In genomic region chr2:35271817-35272216, GRCm38 (mm10) we compare ENCODE assay signal across 9 mouse cellular contexts. TPM values are rescaled to one million over a fixed set of nuclear protein-coding genes. Genes with fewer than 3 reads are reported as not detected.
DNase-seq lines count a peak whose midpoint lies in the region; ATAC-seq and TF ChIP-seq lines count a peak whose summit lies in the region.
"Had no signal": no experiment of that assay in that cellular context is flagged by ENCODE, and none has a peak within 500 bp of the region (broad histone marks: within the 10 kb centered on the region; RNA-seq: fewer than 3 reads in every experiment).

No protein-coding gene starts in this region.

- H3K27me3 ChIP-seq in intestine, embryonic 14.5 days (replicated peaks; ENCODE audit: control insufficient read depth, insufficient read depth, low read length): no peaks in the 10 kb centered on the region
- H3K27me3 ChIP-seq in intestine, postnatal 0 days (replicated peaks; ENCODE audit: control insufficient read depth, insufficient read depth, low read length): no peaks in the 10 kb centered on the region
- no peaks in the 10 kb centered on the region for H3K27me3 ChIP-seq in C2C12 (ENCODE audit: control insufficient read depth, insufficient read depth, insufficient read length)
- H3K27me3 ChIP-seq in lung, embryonic 15.5 days: no peaks in the 10 kb centered on the region
- H3K27me3 ChIP-seq in hindbrain, embryonic 10.5 days (ENCODE audit: insufficient read depth, poor library complexity, severe bottlenecking): peaks cover 6% of the 10 kb centered on the region; the same call in 1 of the 2 replicates

- H3ac ChIP-seq in C2C12 (ENCODE audit: control insufficient read depth, insufficient read length, low read depth): no peak overlapping the region

- peaks cover 3% of the 10 kb centered on the region for H3K79me3 ChIP-seq in C2C12 (ENCODE audit: low read depth)

- no peak for ATAC-seq in intestine, embryonic 14.5 days (replicated peaks; ENCODE audit: low FRiP score, low TSS enrichment, low read depth)
- ATAC-seq in intestine, postnatal 0 days: no peak
- no peak for ATAC-seq in lung, embryonic 15.5 days (ENCODE audit: borderline replicate concordance, extremely low read depth, low FRiP score, low TSS enrichment)
- ATAC-seq in inflammation-experienced regulatory T-cells, adult 6 months: no peak

- peaks cover 45% of the 10 kb centered on the region for H3K4me1 ChIP-seq in intestine, embryonic 14.5 days (replicated peaks; ENCODE audit: control insufficient read depth, insufficient read depth, low read length)
- peaks cover 11% of the 10 kb centered on the region; the same call in 1 of the 2 replicates for H3K4me1 ChIP-seq in intestine, postnatal 0 days (replicated peaks; ENCODE audit: control insufficient read depth, insufficient read depth, low read length)
- H3K4me1 ChIP-seq in lung, embryonic 15.5 days: peaks cover 59% of the 10 kb centered on the region
- peaks cover 48% of the 10 kb centered on the region for H3K4me1 ChIP-seq in hindbrain, embryonic 10.5 days (replicated peaks)

- H3K27ac ChIP-seq in intestine, embryonic 14.5 days (ENCODE audit: low read depth): peak overlapping the region; percentile 51; the same call in 1 of the 2 replicates
- no peak overlapping the region for H3K27ac ChIP-seq in intestine, postnatal 0 days (ENCODE audit: low read depth, low read length)
- peak overlapping the region; percentile 21; the same call in 1 of the 2 replicates for H3K27ac ChIP-seq in lung, embryonic 15.5 days
- H3K27ac ChIP-seq in hindbrain, embryonic 10.5 days: no peak overlapping the region

- H3K9me3 ChIP-seq in intestine, embryonic 14.5 days (ENCODE audit: control insufficient read depth, low read length): no peaks in the 10 kb centered on the region
- no peaks in the 10 kb centered on the region for H3K9me3 ChIP-seq in intestine, postnatal 0 days (ENCODE audit: control insufficient read depth)
- H3K9me3 ChIP-seq in lung, embryonic 15.5 days: no peaks in the 10 kb centered on the region
- H3K9me3 ChIP-seq in hindbrain, embryonic 10.5 days: no peaks in the 10 kb centered on the region
- H3K9me3 ChIP-seq: G1E had no signal

- H3K4me3 ChIP-seq in intestine, embryonic 14.5 days (ENCODE audit: low read depth, low read length): no peak overlapping the region
- H3K4me3 ChIP-seq in intestine, postnatal 0 days (ENCODE audit: low read depth, low read length): no peak overlapping the region
- H3K4me3 ChIP-seq in C2C12 (ENCODE audit: insufficient read depth, poor library complexity, severe bottlenecking): no peak overlapping the region
- H3K4me3 ChIP-seq in lung, embryonic 15.5 days: no peak overlapping the region
- no peak overlapping the region for H3K4me3 ChIP-seq in hindbrain, embryonic 10.5 days

- 44% methylated on average over 2 of the region's 2 CpGs for WGBS in intestine, embryonic 14.5 days
- WGBS in intestine, postnatal 0 days: 24% methylated on average over 2 of the region's 2 CpGs
- WGBS in lung, embryonic 15.5 days: 30% methylated on average over 2 of the region's 2 CpGs
- WGBS in hindbrain, embryonic 10.5 days: 72% methylated on average over 2 of the region's 2 CpGs

- no peak overlapping the region for H3K4me2 ChIP-seq in intestine, embryonic 14.5 days (ENCODE audit: low read length)
- no peak overlapping the region for H3K4me2 ChIP-seq in intestine, postnatal 0 days (replicated peaks; ENCODE audit: low read depth)
- H3K4me2 ChIP-seq in lung, embryonic 15.5 days: no peak overlapping the region

- peaks cover 43% of the 10 kb centered on the region for H3K79me2 ChIP-seq in C2C12 (ENCODE audit: control insufficient read depth, insufficient read depth)

- no peaks in the 10 kb centered on the region for H3K36me3 ChIP-seq in intestine, embryonic 14.5 days (ENCODE audit: control insufficient read depth, insufficient read depth, low read length)
- H3K36me3 ChIP-seq in intestine, postnatal 0 days (ENCODE audit: control insufficient read depth, insufficient read depth): peaks cover 3% of the 10 kb centered on the region; the same call in 1 of the 2 replicates
- peaks cover 9% of the 10 kb centered on the region for H3K36me3 ChIP-seq in C2C12 (ENCODE audit: control insufficient read depth, insufficient read depth)
- H3K36me3 ChIP-seq in lung, embryonic 15.5 days: no peaks in the 10 kb centered on the region
- no peaks in the 10 kb centered on the region for H3K36me3 ChIP-seq in hindbrain, embryonic 10.5 days
- H3K36me3 ChIP-seq: G1E had no signal

- no peak for DNase-seq in intestine, embryonic 14.5 days (ENCODE audit: low spot score)
- peak; percentile 71 for DNase-seq in gastrocnemius, postnatal 25 days
- no peak for DNase-seq in cerebellum, adult 18-20 months
- DNase-seq in hindbrain, embryonic 10.5 days (ENCODE audit: low spot score): no peak

- H3K9ac ChIP-seq in intestine, embryonic 14.5 days (ENCODE audit: low read length): no peak overlapping the region
- no peak overlapping the region for H3K9ac ChIP-seq in intestine, postnatal 0 days (ENCODE audit: low read depth, low read length)
- no peak overlapping the region for H3K9ac ChIP-seq in lung, embryonic 15.5 days

- no peak for TF ChIP-seq CTCF in intestine, postnatal 0 days (IDR thresholded peaks at IDR 0.05; ENCODE audit: low read depth)
- no peak for TF ChIP-seq CTCF in C2C12 (IDR thresholded peaks at IDR 0.05; ENCODE audit: control insufficient read depth, insufficient read depth, insufficient read length)

TF ChIP-seq in C2C12, 6 proteins besides CTCF, POLR2A, EP300 and RAD21:
- TF ChIP-seq FOSL1 (IDR thresholded peaks at IDR 0.05; ENCODE audit: insufficient read depth, low read length, poor library complexity, severe bottlenecking) (peak; percentile 94), MAX (IDR thresholded peaks at IDR 0.05) (peak; percentile 82), CEBPB (IDR thresholded peaks at IDR 0.05; ENCODE audit: low read depth) (no peak), MYOG (IDR thresholded peaks at IDR 0.05; ENCODE audit: control insufficient read depth, extremely low read depth, insufficient read length) (no peak), USF1 (IDR thresholded peaks at IDR 0.05; ENCODE audit: low read depth) (no peak), MYOD1 (IDR thresholded peaks at IDR 0.05; ENCODE audit: control insufficient read depth, insufficient read length, low read depth) (peak; percentile 47)

RNA-seq across cellular contexts. Expression of gene Gsn, which starts 15.6 kb away (rescaled TPM):
- polyA plus RNA-seq in intestine, embryonic 14.5 days (2014; fragmentation: Nextera tagmentation; extraction: Ambion mirVana): 190 and 194 TPM in 2 replicates
- polyA plus RNA-seq in intestine, postnatal 0 days (2015; fragmentation: Nextera tagmentation; extraction: Ambion mirVana): 129 and 138 TPM in 2 replicates
- polyA plus RNA-seq in C2C12 (2012; fragmentation: generic; extraction: Trizol): 166 TPM
- total RNA-seq in gastrocnemius, postnatal 25 days (2021): 100 to 1,000 TPM; 345 to 440 TPM
- polyA plus RNA-seq in lung, embryonic 15.5 days (2015; fragmentation: Nextera tagmentation; extraction: Ambion mirVana): 170 and 187 TPM in 2 replicates
- 10 to 100 TPM; 16.2 to 28.8 (median 25.4) TPM for polyA plus RNA-seq in inflammation-experienced regulatory T-cells, adult 6 months (2017; shearing (Covaris generic))
- 20.4 and 33.7 TPM in 2 replicates for polyA plus RNA-seq in hindbrain, embryonic 10.5 days (2016; fragmentation: Nextera tagmentation; extraction: Ambion mirVana)

Comparison
In these comparisons a context has a peak if more than half of its experiments do, and no peak if none do; other contexts are left out.
1. H3K27ac ChIP-seq: peak in intestine, embryonic 14.5 days (single experiment) and lung, embryonic 15.5 days (single experiment); none in intestine, postnatal 0 days (single experiment) and hindbrain, embryonic 10.5 days (single experiment).